Mouse (Mus musculus): ENCODE results near the gene Dnal4. TPM values are rescaled to one million over a fixed set of nuclear protein-coding genes. Genes with fewer than 3 reads are reported as not detected.

Dnal4 gene
- total RNA-seq, 2 experiments from 2014 or later: 21.6 to 22.2 TPM

GRCm38 (mm10) chr15:79803533-79804351, 26.1 kb upstream of the Dnal4 start:
- DNase-seq: peak; percentile 45 to 46
- intact Hi-C loops (cut with DNase I): no loop called here

DNA sequence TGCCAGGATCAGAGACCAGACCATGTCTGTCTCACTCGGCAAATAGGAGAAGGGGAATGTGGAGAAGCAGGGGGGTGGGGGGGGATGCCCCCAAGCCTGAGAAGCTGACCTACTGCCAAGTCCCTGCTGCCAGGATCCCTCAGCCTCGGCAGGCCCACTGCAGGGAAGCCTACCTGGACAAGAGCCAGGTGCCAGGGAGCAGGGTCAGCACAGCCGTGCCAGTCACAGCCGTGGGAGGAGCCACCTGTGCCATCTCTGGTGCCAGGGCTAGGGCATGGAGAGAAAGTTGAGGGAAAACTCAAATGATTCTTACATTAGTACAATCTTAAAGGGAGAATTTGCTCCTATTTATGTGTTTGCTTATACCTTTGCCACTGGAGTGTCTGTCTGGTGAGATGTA, 24.7 kb upstream of the Dnal4 start:
- intact Hi-C loops (cut with DNase I): no loop called here

DNA sequence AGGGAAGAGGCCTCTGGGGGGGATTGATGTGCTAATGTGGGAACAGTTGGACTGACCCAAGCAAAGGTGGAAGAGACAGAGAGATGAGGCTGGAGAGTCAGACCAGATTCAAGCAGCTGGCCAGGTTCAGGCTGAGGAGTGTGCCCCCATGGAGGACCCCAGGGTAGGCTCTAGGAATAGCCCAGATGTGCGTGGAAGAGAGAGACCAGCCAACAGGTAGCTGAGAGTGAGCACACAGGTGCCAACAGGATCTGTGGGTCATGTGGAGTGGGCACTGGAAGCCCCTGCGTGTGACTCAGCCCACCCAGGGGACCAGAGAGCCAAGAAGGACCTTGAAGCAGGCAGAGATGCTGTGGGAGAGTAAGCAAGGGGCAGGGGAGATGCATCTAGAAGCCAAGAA, 24.0 kb upstream of the Dnal4 start:
- no peak for DNase-seq
- intact Hi-C loops (cut with DNase I): no loop called here

More for the DNA sequence above, 24.7 kb upstream of the Dnal4 start:
- no peak for DNase-seq

- intact Hi-C loops (cut with DNase I): no loop called here
- no peak for DNase-seq
Measured at GRCm38 (mm10) chr15:79800701-79801100, 23.1 kb upstream of the Dnal4 start.

DNA sequence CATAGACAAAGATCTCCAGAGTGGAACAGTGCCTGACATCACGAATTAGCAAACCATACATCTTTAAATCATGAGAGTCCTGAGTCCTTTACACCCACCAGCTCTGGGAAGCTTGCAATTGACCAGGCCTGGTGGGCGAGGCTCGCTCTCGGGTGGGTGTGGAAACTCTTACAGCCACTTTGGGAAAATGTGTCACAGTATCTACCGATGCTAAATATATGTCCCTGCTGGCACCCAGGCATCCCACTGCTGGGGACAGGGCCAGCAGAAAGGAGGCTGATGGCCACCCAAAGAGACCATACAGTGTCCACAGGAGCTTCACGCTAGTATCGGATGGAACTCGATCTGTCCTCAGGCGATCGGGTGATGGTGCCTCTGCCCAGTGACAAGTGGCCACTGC, 20.9 kb upstream of the Dnal4 start:
- DNase-seq: no peak
- intact Hi-C loops (cut with DNase I): no loop called here

- intact Hi-C loops (cut with DNase I): no loop called here
- no peak for DNase-seq
Measured at GRCm38 (mm10) chr15:79797680-79798079, 20.0 kb upstream of the Dnal4 start.

DNA sequence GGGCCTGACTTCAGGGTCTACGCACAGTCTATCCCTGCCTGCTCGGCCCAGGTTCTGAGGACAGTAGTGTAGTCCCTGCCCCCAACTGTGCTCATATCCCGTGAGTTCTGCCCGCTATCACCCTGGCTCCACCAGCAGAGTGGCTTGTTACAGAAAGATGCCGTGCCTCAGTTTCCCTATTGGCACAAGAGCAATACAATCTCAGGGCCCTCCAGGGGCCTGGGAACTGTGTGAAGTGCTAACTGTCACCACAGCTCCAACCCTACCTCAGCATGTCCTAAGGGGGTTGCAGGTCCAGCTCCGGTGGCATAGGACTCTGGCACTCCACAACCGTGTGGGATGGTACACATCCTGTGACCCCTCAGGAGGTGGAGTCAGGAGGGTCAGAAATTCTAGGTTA, 19.4 kb upstream of the Dnal4 start:
- no peak for DNase-seq
- intact Hi-C loops (cut with DNase I): no loop called here

DNA sequence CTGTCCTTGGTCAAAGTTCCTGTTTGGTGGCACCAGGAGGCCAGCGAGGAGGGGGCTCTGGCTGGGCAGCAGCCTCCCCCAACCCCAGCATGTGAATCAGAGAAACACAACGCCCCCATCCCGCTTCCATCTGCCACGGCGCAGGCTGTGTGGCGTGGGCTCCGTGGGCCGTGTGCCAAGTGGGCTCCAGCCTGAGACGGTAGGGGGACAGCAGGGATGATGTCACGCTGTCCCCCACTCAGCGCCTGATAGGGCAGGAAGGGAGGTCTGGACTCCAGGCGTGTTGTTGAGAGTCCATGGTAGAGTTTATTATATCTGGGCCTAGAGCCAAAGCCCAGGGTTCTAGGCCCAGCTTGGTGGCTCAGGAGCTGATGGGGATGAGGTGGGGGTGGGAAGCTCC, 18.6 kb upstream of the Dnal4 start:
- DNase-seq: no peak
- intact Hi-C loops (cut with DNase I): no loop called here

- intact Hi-C loops (cut with DNase I): loop anchor here (5.0 kb wide), 1 partner anchor 42 kb away; no protein-coding TSS in a partner anchor
- DNase-seq: peak in 1 of 2 experiments; percentile 13
Measured at GRCm38 (mm10) chr15:79794173-79794572, 16.5 kb upstream of the Dnal4 start.

DNA sequence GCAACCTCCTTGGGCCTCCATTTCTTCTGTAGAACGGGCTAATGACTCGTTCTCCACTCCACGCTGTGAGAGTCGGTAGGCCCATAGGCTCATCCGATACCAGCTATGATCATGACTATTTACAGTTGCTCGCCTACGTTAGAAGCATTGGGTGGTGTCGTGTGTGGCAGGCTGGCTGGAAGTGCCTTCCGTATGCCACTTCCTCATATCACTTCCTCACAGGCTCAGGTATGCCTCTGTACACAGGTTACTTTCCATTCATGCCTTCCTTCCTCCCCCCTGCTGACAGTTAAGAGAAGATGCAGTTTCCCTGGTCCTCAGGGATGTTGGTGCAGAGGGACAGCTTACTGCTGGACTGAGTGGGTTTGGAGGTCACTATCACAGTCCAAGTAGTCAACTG, 15.4 kb upstream of the Dnal4 start:
- intact Hi-C loops (cut with DNase I): loop anchor here (5.0 kb wide), 1 partner anchor 41 kb away; no protein-coding TSS in a partner anchor
- no peak for DNase-seq

GRCm38 (mm10) chr15:79792455-79792854, 14.8 kb upstream of the Dnal4 start:
- intact Hi-C loops (cut with DNase I): loop anchor here (5.0 kb wide), 1 partner anchor 40 kb away; no protein-coding TSS in a partner anchor
- DNase-seq: no peak

DNA sequence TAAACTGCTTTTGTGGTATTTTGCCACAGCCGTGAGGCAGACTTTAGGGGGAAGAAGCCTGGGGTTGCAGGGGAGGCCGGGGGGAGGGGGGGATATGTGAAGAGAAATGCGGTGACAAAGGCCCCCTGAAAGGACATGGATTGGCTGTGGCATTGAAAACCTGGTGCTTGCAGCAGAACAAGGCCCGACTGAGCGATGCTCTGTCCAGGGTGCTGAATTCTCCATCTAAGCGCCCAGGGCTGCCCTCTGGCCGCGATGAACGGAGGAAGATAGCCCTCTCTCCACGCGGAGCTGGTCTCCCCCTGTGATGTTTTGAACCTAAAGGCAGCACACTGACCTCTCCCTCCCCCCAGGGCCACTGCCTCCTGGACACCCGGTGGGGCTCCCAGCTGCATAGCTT, 13.9 kb upstream of the Dnal4 start:
- peak; percentile 72 to 79 for DNase-seq
- intact Hi-C loops (cut with DNase I): loop anchor here (5.0 kb wide), 1 partner anchor 39 kb away; no protein-coding TSS in a partner anchor

DNA sequence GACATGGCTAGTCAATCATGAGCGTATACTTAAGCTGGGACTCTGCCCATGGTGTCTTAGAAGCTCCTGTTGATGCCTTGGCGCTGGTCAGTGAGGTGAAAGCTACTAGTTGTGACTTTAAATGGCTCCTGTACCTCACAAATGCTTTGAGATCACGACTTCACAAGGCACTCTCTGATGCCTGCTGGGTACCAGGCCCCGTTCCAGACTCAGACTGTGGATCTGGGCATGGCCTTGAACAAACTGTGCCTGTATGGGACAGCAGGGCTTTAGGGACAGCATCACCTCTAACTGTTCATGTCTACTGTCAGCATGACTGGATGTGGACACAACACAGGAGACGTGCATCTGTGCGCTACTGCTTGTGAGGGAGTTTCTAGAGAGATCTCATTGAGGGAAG, 13.3 kb upstream of the Dnal4 start:
- DNase-seq: no peak
- intact Hi-C loops (cut with DNase I): loop anchor here (5.0 kb wide), 1 partner anchor 39 kb away; no protein-coding TSS in a partner anchor

DNA sequence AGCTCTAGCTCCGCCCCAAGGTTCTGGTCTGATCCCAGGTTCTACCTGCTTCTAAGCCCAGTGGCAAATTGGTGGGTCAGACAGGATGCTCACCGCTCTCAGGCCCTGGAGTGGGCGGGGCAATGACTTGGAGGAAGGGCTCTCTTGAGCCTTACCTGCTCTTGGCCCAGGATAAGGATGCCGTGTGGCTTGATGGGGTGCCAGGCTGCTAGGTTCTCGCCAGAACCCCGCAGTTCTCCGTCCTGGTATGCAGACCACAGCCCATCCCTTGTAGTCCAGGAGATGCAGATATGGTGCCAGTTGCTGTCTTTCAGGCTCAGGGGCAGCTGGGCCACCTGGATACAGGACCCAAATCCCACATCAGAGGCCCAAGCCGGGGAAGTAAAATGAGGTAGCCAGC, 12.5 kb upstream of the Dnal4 start:
- DNase-seq: no peak
- intact Hi-C loops (cut with DNase I): loop anchor here (5.0 kb wide), 1 partner anchor 38 kb away; no protein-coding TSS in a partner anchor

GRCm38 (mm10) chr15:79787815-79788214, 10.2 kb upstream of the Dnal4 start:
- DNase-seq: no peak
- intact Hi-C loops (cut with DNase I): no loop called here

- intact Hi-C loops (cut with DNase I): no loop called here
- no peak for DNase-seq
Measured at GRCm38 (mm10) chr15:79785056-79785455, 7.4 kb upstream of the Dnal4 start.

DNA sequence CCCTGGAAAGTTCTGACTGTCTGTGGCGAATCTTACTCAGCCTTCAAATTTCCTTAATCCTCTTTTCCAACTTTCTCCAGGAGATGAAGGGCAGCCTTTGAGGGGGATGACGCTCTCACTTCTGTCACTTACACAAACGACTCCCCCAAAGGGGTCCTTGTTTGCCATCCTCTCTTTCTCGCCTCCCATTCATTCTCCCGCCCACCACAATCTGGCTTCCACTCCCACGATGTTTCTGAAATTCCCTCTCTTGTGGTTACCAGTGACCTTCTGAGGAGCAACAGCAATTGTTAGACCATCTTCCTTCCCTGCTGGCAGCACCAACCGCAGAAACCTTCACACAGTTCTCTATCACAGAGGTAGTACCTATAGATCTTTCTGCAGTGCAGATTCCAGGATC, 2.0 kb downstream of the Dnal4 start:
- DNase-seq: no peak
- intact Hi-C loops (cut with DNase I): no loop called here

- intact Hi-C loops (cut with DNase I): no loop called here
- peak; percentile 94 to 97 for DNase-seq
Measured at GRCm38 (mm10) chr15:79774117-79775027, 3.3 kb downstream of the Dnal4 start.

- intact Hi-C loops (cut with DNase I): no loop called here
- no peak for DNase-seq
Measured at GRCm38 (mm10) chr15:79770629-79771240, 6.9 kb downstream of the Dnal4 start.

- DNase-seq: no peak
- intact Hi-C loops (cut with DNase I): no loop called here
Measured at GRCm38 (mm10) chr15:79768302-79768701, 9.3 kb downstream of the Dnal4 start.
